Mouse (Mus musculus): ENCODE measurements around the gene Abcc8.

Abcc8 gene

DNA sequence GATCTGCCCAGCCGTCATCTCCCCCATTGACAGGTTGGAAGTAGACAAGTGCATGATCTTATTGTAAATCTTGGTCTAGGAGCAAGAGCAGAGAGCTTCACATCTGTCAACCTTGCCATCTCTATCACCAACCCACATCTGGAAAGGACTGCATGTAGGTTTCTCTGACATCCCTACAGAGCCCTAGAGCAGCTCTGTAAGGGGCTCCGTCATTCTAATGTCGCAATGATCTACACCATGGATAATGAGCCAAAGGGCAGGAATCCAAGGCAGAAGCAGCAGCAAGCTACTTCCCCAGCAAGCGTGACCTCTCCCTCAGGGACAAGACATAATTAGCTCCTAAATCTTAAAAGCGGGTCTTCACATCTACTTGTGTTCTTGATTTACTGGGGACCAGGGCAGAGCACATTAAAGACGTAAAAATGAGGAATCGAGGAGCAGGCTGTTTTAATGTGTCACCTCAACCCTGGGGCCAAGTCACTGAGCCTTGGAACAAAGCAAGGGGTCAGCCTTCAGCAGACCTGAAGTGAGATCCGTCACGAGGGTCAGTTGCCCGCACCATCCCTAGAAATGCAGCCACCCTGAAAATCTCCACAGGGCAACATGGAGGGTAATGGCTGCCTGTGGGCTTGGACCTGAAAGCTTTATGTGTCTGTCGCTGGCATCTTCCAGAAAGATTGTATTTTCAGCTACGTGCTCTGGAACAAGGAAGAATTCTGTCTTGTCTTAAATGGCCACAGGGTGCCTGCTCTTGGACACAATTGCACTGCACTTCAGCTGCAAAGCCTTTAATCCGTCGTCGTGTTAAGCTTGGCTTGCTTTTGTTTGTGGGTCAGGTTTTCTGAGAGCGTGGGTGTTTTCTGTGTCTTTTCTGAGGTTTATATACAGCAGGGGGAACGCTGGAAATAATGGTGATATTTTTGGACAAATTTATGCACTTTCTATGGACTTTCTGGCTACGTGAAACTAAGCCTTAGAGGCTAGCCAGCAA, 25.0 kb downstream of the Abcc8 start:
- DNase-seq (ENCODE audit: low read depth in 2 of 2, low spot score in 2 of 2) = no peak

DNA sequence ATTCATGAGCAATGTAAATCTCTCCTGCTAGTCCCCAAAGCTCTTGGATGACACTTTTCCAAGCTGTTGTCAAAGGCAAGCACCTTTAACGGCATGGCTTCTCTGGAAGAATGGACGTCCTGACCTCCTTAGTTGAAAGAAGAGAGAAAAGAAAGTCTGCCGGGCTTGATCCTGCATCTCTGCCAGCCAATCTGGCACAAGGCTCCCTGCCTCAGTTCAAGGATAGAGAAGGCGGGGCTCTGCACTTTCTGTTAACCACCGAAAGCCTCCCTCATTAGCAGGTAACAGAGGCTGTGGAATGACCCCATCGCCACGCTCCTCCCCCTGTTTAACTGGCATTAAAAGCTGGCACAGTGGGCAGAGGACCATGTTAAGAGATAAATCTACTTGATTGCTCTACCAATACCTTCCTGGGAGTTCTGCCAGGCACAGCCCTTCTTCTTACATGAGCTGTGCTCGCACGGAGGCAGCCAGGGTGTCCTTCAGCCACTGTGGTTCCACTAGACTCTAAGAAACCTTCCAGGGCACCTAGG, 26.9 kb downstream of the Abcc8 start:
- DNase-seq (ENCODE audit: low read depth in 2 of 2, low spot score in 2 of 2) = no peak

DNA sequence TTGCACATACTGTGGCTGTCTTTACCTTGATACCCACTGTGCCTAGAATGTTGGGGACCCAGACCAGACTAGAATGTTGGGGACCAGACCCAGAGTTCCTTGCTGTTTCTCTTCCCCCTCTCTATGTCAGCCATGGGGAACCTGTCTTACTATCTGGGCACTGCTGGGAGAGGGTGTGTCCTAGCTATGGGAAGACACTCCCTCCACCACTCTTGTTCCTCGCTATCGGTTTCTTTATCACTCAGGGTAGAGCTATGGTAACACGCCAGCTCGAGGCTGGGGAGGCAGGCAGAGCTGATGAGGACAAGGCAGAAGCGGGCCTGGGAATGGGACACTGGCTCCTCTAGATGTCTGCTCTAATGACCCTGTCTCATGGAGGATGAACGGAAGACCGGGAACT, 32.4 kb downstream of the Abcc8 start:
- no peak for DNase-seq (ENCODE audit: low read depth in 2 of 2, low spot score in 2 of 2)

DNA sequence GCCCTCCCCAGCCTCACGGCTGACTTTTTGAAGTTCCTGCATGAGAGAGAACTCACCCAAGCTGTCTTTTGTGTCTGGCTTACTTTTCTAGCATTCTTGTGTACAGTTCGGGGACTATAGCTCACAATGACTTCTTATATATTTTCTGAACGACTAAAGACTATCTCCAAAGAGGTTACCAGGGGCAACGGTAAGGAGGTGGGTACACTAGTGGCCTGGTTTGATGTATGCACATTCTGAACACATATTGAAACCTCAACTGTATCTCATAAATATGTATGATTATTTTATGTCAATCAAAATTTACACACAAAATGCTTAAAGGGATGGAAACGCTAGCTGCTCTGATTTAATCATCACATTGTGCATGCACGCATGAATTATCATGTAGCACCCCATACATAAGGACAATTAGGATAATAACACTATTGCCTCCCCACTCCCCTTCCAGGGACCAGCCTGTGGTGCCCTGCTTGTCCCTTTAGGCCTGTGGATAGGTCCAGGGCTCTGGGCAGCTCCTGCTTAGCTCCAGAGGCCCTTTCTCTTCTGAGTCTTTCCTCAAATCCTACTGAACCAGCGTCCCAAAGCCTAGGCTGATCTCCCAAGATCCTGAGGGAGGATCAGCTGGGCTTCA, 33.0 kb downstream of the Abcc8 start:
- no peak for DNase-seq (ENCODE audit: low read depth in 2 of 2, low spot score in 2 of 2)

DNA sequence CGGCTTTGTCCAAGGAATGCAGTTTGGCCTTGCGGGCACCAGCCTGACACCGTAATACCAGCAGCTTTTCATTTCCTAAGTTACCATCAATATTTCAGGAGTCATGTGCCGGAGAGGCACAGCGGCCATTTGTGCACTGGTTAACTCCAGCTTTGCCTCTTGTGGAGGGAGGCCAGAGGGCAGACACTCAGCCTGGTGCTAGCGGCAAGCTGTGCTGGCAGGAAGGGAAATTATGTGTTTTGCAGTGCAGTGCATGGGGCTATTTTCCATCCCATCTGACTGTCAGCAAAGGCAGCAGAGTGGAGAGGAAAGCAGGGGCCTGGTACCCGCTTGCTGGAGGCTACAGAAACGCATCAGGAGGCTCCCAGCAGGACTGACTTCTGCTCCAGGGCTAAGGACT, 35.8 kb downstream of the Abcc8 start:
- no peak for DNase-seq (ENCODE audit: low read depth in 2 of 2, low spot score in 2 of 2)

DNA sequence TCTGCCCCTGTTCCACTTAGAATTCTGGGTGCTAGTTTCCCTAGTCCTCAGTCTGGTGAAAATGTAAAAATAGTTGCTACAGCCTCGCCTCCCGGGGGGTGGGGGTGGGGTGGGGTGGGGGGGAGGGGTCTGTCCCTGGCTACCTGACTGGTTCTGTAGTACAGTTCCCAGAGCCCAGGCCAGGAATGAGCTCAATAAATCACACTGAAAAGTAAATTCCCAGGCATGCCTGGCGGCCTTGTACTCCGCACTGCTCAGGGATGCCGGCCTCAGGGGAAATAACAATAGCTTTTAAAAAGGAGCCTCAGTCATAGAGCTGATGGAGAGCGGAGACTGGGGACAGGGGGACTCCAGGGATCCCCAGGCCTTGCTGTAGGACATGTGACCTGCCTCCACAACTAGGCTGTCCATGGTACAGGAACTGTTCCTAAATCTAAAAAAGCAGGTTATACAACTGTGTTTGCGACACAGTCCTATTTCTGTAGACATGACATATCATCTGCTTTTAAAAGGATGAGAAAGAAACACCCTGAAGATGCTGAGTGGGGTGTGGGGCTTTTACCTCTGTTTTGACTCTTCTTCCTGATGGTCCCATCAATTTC, 41.4 kb downstream of the Abcc8 start:
- DNase-seq (ENCODE audit: low read depth in 2 of 2, low spot score in 2 of 2) = no peak

DNA sequence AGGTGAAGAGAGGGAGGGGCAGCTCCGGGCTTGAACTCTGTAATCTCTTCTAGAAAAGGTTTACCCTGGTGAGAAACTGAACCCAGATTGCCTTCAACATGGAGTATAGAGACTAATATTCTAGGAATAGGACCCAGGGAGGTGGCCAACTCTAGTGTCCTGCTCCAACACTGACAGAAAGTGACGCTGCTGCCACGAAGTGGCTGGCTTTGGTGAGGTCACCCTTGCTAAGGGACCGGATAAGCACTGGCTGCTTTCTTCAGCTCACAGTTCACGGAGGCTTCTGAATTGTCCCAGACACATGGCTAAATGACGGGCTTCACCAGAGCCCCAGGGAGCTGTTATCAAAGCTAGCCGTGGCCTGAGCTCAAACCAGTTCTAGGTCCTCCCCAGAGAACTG, 46.0 kb downstream of the Abcc8 start:
- no peak for DNase-seq (ENCODE audit: low read depth in 2 of 2, low spot score in 2 of 2)

DNA sequence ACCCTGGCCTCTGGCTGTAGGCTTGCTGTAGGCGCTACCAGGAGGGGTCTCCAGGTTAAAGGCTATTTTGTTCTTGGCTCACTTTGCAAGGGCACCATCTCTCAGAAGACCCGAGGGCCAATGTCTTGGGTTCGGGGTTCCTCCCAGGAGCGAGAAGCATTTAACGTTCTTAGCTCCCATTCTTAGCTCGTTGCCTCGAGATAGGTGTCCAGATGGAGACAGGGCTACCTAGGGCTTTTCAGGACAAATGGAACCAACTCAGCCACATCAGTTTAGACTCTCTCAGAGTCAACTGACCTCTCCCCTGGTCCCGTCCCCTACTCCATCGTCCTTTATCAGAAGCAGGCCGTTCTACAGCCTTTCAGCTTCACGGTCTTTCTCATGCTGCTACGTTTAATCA, 47.6 kb downstream of the Abcc8 start:
- DNase-seq (ENCODE audit: low read depth in 2 of 2, low spot score in 2 of 2) = no peak

DNA sequence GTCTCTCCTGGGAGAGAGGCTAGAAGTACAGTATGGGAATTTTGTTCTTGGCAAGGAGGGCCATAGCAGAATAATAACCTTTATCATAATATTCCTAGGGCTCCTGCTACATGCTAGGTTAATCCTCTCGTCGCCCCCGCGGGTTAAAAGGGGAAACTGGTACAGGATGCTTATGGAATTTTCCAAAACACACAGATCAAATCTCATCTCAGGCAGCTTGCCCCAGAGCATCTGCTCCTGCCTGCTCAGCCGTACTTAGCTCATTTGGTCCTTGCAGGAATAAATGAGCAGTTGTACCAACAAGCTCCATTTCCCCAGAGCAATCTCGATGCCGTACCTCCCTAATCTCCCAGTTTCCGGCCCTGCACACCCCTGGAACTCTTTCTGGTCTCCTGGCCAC, 48.0 kb downstream of the Abcc8 start:
- no peak for DNase-seq (ENCODE audit: low read depth in 2 of 2, low spot score in 2 of 2)

DNA sequence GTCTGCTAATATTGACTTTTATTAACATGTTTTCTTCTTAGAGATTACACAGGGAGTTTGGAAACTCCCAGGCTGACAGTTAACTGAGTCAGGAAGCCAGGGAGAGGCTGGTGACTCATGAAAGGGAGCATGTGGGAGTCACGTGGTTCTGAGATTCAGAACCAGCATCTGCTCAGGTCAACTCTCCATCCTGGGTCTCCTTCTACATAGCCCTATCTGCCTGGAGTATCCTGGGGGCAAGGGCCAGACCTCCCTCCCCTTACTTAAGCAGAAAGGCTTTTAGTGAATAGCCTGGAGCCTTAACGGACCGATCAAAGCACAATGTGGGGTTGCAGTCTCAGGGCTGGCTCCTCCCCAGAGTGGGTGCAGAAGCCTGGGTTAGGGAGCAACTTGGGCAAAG, 48.6 kb downstream of the Abcc8 start:
- DNase-seq (ENCODE audit: low read depth in 2 of 2, low spot score in 2 of 2) = no peak

DNA sequence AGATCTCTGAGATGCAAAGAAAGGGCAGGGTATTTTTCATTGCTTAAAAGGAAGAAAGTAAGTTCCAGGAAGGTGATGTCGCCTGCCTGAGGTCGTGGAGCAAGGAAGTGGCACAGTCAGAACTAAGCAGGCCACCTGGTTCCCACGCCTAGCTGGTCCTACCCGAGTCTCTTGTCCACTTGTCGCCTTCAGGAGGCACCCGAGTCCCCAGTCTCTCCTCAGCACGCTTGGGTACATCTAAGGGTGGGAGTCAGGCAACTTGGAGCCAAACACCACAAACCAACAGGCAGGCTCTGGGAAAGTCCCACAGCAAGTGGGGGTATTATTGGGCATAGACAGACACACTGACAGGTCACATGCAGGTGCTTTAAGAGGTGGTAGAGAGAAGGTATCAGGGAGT, 49.1 kb downstream of the Abcc8 start:
- DNase-seq (ENCODE audit: low read depth in 2 of 2, low spot score in 2 of 2) = no peak

DNA sequence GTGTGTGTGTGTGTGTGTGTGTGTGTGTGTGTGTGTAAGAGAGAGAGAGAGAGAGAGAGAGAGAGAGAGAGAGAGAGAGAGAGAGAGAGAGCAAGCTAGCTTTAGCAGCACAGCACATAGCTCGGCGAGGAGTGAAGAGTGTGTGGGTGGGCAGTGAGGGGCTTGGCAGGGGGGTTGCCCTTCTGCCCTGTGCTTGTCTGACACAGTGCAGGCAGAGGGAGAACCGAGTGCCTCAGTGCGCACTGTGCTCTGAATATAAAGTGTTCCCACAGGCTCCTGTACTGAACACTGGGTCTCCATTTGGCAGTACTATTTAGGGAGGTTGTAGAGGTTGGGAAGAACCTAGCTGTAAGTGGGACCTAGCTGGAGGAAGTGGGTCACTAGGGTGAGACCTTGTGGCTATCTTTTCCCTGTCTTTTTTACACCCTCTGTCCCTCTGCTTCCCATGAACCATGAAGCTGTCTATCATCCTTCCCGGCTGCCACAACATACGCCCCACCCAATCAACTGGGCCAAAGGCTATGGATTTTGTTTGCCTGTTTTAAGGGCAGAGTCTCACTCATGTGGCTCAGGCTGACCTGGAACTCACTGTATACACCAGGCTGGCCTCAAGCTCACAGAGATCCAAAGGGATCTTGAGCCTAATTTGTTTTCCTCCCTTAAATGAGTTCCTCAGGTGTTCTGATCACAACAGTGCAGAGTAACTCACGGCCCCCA, 50.2 kb downstream of the Abcc8 start:
- DNase-seq (ENCODE audit: low read depth in 2 of 2, low spot score in 2 of 2) = no peak

DNA sequence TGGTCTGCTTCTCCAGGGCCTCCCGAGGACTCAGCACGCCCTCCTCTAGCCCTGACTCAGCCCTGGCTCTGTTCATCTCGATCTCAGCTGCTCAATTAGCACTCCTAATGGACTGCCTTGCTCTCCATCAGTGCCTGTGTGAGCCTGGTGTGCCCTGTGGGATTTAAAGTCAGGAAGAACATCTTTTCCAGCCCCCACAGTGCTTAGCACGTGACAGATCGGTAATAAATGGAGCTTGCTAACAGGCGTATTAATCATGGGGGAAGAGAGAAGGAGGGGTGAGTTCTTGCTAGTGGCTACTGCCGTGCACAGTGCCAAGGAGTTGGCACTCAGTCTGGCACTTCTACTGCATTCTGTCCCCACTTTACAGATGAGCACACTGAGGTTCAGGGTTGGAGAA, 51.6 kb downstream of the Abcc8 start:
- DNase-seq (ENCODE audit: low read depth in 2 of 2, low spot score in 2 of 2) = no peak

DNA sequence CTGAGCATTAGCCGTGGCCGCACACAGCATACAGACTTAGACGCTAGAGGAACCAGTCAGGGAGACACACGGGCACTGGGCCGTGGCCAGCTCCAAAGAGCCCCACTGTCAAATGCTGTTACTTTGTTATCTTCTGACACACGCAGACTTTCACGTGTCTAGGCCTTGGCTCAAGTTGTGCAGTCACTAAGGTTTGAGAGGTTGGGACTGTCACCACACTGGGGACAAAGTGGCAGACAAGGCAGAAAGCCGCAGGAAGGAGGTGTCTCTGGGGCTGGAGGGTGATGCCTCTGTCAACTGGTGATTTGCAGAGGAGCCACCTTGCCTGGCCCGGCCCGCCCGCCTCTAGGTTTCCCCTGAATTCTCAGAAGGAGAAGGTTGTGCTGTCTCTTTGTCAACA, 54.5 kb downstream of the Abcc8 start:
- DNase-seq (ENCODE audit: low read depth in 2 of 2, low spot score in 2 of 2) = no peak

DNA sequence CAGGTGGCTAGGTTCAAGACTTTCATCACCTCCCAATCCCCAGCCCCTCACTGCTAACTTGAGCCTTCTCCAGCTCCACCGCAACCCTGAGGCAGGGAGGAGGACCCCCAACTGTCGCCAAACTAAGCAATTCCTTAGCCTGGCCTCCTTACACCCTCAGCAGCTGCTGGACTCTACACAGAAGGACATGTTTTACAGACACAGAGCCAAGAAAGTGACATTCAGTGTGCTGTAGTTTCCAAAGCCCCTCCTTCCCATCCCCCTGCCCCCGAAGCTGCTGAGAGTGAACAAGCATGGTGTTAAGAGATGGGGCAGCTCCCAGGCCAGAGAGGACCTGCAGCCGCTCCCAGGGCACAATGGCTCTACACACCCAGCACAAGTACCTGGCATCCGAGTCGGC, 55.4 kb downstream of the Abcc8 start:
- DNase-seq (ENCODE audit: low read depth in 2 of 2, low spot score in 2 of 2) = no peak

DNA sequence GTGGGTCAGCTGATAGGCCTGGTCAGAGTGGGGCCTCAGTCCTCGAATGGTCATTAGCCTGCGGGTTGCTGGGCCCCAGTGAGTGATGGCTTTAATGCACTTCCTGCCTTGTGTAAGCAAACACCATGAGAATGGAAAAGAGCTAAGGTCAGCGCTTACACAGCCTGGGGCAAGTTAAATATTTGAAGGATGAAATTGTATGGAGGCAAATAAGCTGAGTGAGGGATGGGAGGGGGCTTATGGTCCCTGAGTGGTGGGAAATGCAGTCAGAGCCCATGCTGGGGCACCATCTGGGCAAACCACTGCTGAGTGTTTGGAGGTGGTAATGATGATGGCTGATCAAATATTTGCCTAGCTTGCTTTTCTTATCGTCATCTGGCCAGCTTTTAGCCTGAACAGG, 56.9 kb downstream of the Abcc8 start:
- no peak for DNase-seq (ENCODE audit: low read depth in 2 of 2, low spot score in 2 of 2)

DNA sequence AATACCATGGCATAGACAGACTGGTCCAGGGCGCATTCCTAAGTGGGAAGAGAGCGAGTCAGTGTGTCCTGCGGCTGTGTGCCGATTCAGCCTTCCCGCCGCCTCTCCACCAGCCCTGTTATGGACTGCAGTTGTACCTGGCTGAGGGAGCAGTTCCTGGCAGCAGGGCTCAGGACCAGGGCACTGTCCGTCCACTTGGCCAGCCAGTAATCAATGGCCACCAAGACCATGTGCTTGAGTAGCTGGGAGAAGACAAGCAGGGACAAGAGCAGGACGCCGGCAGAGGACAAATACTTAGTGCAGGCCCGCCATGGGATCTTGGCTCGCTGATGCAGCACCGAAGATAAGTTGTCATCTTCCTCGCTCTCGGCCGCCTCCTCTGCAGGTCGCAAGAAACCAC, 62.8 kb downstream of the Abcc8 start:
- no peak for DNase-seq (ENCODE audit: low read depth in 2 of 2, low spot score in 2 of 2)

DNA sequence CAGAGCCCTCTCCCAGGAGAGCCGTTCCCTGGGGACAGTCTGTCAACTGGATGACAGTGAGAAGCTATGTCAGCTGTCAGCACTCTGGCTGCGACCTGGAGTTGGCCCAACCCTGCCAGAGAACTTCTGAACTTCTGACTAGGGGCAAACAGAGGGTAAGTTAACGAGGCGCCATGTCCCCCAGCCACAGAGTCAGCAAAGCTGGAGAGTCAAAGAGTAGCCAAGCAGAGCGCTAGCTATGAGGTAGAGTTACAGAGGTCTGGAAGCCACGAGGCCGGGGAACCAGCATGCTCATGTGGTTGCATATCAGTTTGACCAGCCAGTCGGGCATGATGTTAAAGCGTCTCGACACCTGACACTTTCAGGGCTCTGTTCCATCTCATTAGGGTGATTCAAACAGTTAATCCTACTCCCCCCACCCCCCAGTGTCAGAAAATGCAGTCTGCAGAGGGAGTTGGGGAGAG, 63.7 kb downstream of the Abcc8 start:
- no peak for DNase-seq (ENCODE audit: low read depth in 2 of 2, low spot score in 2 of 2)

DNA sequence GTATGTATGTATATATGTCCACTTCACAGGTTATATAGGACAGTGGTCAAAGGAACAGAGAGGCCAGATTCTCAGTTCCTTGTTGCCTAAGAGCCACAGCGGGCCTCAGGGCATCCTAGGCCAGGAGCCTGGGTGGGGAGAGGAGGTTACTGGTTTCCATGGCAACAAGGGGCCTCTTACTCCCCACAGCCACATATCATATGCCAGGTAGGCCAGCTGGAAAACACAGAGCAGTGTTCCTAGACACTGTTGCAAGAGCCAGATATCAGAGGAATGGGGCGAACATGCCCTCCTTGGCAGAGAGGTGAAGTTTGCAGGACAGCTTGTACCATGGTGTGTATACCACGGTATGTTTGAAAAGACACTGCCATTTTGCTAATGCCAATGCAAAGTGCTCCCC, 66.4 kb downstream of the Abcc8 start:
- no peak for DNase-seq (ENCODE audit: low read depth in 2 of 2, low spot score in 2 of 2)

DNA sequence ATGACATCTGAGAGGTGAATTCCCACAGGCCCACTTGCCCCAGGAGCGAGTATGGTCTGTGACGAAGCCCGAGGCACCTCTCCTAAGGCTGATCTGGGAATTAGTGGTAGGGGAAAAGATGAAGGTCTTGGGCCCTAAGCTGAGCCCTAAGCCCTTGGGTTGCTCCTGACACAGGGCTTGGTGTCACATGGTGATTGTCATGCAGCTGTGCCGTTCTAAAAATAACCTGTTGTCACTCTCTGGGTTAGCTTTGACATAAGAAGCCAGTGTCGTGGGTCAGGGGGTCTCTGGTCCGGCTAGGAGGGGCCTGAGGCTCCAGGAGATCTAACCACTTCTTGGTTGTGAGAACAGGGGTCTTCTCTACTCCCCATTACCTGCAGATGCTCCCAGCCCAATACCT, 67.9 kb downstream of the Abcc8 start:
- no peak for DNase-seq (ENCODE audit: low read depth in 2 of 2, low spot score in 2 of 2)

DNA sequence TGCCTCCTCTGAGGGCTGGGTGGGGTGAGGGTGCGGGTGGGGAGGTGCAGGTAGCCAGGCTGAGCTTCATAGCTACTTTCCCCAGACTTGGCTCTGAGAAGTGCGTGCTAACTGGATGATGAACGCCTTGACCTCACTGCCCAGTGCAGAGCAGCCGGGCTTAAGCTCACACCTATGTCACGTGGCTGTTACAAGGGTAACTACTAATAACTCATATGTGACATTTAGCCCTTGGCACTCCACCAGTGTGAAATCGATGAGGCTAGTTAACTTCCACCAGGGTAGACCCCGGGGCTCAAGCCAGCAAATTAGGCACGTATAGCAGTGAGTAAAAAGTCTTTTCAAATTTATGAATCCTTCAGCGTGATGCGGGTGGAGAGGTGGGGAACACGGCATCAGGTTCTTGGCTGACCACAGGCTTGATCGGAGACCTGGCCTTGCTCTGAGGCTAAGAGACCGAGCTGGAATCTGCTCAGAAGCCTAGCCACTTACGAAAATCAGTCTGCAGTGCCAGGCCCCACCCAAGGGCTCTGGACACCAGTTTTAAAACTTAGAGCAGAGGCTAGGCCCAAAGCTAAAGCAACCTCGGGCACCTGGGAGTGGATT, 68.5 kb downstream of the Abcc8 start:
- DNase-seq (ENCODE audit: low read depth in 2 of 2, low spot score in 2 of 2) = no peak
